Mouse (Mus musculus) midbrain, embryonic 16.5 days (tissue): Measurements from ENCODE around the gene Best2. TPM values are rescaled to one million over a fixed set of nuclear protein-coding genes. Genes with fewer than 3 reads are reported as not detected.

Experiments used
- ATAC-seq: fragments of 200-750 bp; cut with Nextera tagmentation; 2 replicates; pipeline ENCODE4 v1.8.0; 2017; ENCODE audit warnings: moderate TSS enrichment
- H3K27ac ChIP-seq: fragments of 300-500 bp; sonication (generic); 2 replicates; pipeline ENCODE4 v1.5.1; 2014; ENCODE audit warnings: mild to moderate bottlenecking, low read length, mixed read lengths
- H3K27me3 ChIP-seq: fragments of 300-500 bp; sonication (generic); 2 replicates; pipeline ENCODE4 v1.6.1; 2014; ENCODE audit warnings: low read depth, low read length, mixed read lengths; ENCODE audit not compliant: control insufficient read depth, insufficient read depth
- H3K36me3 ChIP-seq: fragments of 300-500 bp; sonication (generic); 2 replicates; pipeline ENCODE4 v1.6.1; 2014; ENCODE audit warnings: mild to moderate bottlenecking, low read length, moderate library complexity, mixed read lengths; ENCODE audit not compliant: control insufficient read depth, insufficient read depth
- H3K4me1 ChIP-seq: fragments of 300-500 bp; sonication (generic); 2 replicates; pipeline ENCODE4 v1.6.1; 2014; ENCODE audit warnings: mild to moderate bottlenecking, low read length, mixed read lengths; ENCODE audit not compliant: control insufficient read depth, insufficient read depth
- H3K4me2 ChIP-seq: fragments of 300-500 bp; sonication (generic); 2 replicates; pipeline ENCODE4 v1.6.1; 2014; ENCODE audit warnings: mild to moderate bottlenecking, low read length, mixed read lengths
- H3K4me3 ChIP-seq: fragments of 300-500 bp; sonication (generic); 2 replicates; pipeline ENCODE4 v1.5.1; 2014; ENCODE audit warnings: low read depth, mild to moderate bottlenecking, low read length, moderate library complexity, mixed read lengths
- H3K9ac ChIP-seq: fragments of 300-500 bp; sonication (generic); 2 replicates; pipeline ENCODE4 v1.6.1; 2014; ENCODE audit warnings: low read depth, low read length, mixed read lengths
- H3K9me3 ChIP-seq: fragments of 300-500 bp; sonication (generic); replicated peaks from 2 replicates; pipeline ENCODE4 v1.6.1; 2014; ENCODE audit warnings: mild to moderate bottlenecking, low read length, mixed read lengths; ENCODE audit not compliant: control insufficient read depth, poor library complexity, severe bottlenecking
- WGBS: fragments of 180-500 bp; shearing (Covaris S2); extraction: QIAGEN DNeasy Blood & Tissue Kit; methylation state at CpG from one replicate; pipeline ENCODE4 v1.1.7; 2014; 5-methylcytosine and 5-hydroxymethylcytosine counted together
- polyA plus RNA-seq: library from polyadenylated mRNA; unstranded; fragments of >200 nt; fragmentation: Nextera tagmentation; extraction: Ambion mirVana; gene quantifications from 2 replicates; pipeline ENCODE4 v1.2.1, GENCODE M21; 2015

The Best2 gene
- not detected in 2 replicates for polyA plus RNA-seq

DNA sequence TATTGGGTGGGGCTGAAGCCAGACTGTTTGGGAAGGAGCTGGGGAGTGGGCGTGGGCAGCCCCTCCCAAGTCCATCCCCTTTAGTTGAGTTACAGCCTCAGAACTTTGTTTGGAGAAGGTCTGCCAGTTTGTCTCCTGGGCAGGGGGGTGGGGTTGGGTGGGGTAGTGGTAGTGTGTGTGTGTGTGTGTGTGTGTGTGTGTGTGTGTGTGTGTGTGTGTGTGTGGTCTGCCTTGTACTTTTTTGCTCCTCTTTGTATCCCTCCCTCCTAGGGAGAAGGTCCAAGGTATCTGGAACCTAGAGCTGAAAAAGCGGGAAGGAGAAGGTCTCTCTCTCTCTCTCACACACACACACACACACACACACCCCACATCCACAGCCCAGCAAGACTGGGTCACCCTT lies at the start of gene Best2:
TSS of gene Best2 (minus strand) at position 101 of the 400 bp plus-strand sequence.
- Histone ChIP-seq H3K4me1 (no peaks in the 10 kb centered on the region), H3K4me2 (peak within 1 kb of the TSS; percentile 83), H3K36me3 (peaks cover 9% of the 10 kb centered on the region), H3K4me3 (peak within 1 kb of the TSS; percentile 40), H3K27ac (no peak within 1 kb of the TSS), H3K9ac (peak within 1 kb of the TSS; percentile 66), H3K9me3 (no peaks in the 10 kb centered on the region), H3K27me3 (peaks cover 23% of the 10 kb centered on the region)
- WGBS = 61% methylated on average over 2 of the region's 2 CpGs
- ATAC-seq = no peak

DNA sequence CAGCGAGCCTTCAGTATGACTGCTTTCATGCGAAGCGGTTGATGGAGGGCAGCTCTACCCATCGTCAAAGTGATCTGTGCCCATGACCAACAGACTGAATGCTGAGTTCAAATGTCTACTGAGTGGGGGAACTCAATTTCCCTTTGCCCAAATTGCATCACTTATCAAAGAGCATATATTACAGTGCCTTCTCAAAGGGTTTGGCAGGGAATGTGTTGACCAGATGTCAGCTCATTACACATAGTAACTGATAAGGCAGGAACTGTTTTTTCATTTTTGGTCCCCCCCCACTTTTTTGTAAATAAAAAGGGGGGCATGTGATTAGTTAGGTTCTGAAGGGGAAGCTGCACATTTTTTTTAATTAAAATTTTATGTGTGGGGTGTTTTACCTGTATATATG lies 48.3 kb upstream of the Best2 start:
- Histone ChIP-seq H3K27me3 (no peaks in the 10 kb centered on the region), H3K9ac (no peak overlapping the region), H3K4me1 (peaks cover 17% of the 10 kb centered on the region), H3K9me3 (no peaks in the 10 kb centered on the region), H3K4me2 (no peak overlapping the region), H3K27ac (no peak overlapping the region), H3K4me3 (no peak overlapping the region), H3K36me3 (peaks cover 15% of the 10 kb centered on the region)
- no peak for ATAC-seq
- WGBS = 94% methylated on average over 4 of the region's 4 CpGs

DNA sequence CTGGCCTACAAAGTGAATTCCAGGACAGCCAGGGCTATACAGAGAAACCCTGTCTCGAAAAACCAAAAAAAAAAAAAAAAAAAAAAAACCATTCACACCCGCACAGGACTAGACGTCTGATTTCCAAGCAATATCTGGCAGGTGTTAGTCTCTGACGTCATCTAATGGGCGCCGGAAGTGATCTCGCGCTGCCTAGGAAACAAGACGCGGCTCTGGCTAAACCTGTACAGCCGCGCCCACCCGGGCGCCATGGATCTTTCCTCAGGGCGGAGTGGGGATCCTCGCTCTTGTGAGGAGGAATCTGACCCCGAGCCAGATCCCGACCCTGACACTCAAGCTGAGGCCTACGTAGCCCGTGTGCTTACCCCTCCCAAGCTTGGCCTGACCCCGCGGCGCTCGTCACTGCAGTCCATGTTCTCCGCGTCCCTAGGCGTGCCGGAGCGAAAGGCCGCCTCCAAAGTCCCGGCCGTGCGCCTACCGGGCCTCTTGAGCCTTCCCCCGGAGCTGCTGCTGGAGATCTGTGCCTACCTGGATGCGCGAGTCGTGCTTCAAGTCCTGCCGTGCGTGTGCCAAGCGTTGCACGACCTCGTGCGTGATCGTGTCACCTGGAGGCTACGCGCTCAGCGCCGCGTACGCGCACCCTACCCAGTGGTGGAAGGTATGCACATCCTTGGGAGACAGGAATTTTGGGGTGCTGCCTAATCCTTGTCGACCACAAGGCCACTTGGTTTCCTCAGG lies 45.7 kb upstream of the Best2 start, which contains the start of gene Fbxw9:
TSS of gene Fbxw9 (plus strand) at position 177 of the 738 bp plus-strand sequence.
- Histone ChIP-seq H3K27ac (peak within 1 kb of the TSS; percentile 84), H3K4me1 (peaks cover 17% of the 10 kb centered on the region), H3K9me3 (no peaks in the 10 kb centered on the region), H3K36me3 (peaks cover 12% of the 10 kb centered on the region), H3K4me3 (peak within 1 kb of the TSS; percentile 96), H3K9ac (peak within 1 kb of the TSS; percentile 88), H3K4me2 (peak within 1 kb of the TSS; percentile 63), H3K27me3 (no peaks in the 10 kb centered on the region)
- under 1% methylated on average over 52 of the region's 53 CpGs for WGBS
- ATAC-seq = peak; percentile 95

DNA sequence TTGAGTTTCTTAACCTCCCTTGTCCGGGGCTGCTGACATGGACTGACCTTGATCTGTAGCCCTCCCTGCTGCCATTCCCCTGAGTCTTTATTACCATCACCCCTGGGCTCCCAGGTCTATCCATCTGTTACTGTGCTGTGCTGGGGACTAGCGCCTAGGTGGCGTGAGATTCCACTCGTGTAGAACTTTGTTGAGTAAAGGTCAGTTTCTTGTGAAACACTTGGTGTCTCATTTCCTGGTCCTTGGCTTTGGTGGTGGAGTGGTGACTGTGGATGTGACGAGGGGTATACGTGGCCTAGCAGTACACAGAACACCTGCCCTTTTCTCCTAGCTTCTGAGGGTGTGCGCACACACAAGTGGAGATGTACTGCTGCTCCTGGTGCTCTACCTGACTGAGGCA lies 43.0 kb upstream of the Best2 start:
- Histone ChIP-seq H3K9ac (no peak overlapping the region), H3K4me2 (no peak overlapping the region), H3K27me3 (no peaks in the 10 kb centered on the region), H3K36me3 (peaks cover 16% of the 10 kb centered on the region), H3K9me3 (no peaks in the 10 kb centered on the region), H3K27ac (no peak overlapping the region), H3K4me3 (no peak overlapping the region), H3K4me1 (peaks cover 17% of the 10 kb centered on the region)
- WGBS = 83% methylated on average over 7 of the region's 7 CpGs
- no peak for ATAC-seq

DNA sequence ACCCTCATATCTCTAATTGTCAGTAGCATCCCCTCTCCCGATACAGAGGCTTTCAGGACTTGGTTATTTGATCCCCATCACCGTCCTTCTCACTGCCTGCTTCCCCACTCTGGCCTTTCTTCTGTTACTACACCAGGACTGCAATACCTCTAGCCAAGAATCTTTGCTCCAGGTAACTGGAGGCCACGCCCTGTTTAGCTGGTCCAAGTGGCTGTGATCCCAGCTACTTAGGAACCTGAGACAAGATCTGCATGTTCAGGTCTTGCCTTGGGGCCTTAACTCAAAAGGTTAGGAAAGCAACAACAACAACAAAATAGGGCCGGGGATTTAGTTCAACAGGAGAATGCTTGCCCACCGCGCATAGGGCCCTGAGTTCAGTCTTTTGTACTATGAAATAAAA lies 29.3 kb upstream of the Best2 start:
- Histone ChIP-seq H3K4me2 (no peak overlapping the region), H3K4me1 (peaks cover 7% of the 10 kb centered on the region), H3K36me3 (peaks cover 21% of the 10 kb centered on the region), H3K4me3 (no peak overlapping the region), H3K9me3 (no peaks in the 10 kb centered on the region), H3K9ac (no peak overlapping the region), H3K27ac (no peak overlapping the region), H3K27me3 (no peaks in the 10 kb centered on the region)
- no peak for ATAC-seq
- 95% methylated on average over 6 of the region's 6 CpGs for WGBS

DNA sequence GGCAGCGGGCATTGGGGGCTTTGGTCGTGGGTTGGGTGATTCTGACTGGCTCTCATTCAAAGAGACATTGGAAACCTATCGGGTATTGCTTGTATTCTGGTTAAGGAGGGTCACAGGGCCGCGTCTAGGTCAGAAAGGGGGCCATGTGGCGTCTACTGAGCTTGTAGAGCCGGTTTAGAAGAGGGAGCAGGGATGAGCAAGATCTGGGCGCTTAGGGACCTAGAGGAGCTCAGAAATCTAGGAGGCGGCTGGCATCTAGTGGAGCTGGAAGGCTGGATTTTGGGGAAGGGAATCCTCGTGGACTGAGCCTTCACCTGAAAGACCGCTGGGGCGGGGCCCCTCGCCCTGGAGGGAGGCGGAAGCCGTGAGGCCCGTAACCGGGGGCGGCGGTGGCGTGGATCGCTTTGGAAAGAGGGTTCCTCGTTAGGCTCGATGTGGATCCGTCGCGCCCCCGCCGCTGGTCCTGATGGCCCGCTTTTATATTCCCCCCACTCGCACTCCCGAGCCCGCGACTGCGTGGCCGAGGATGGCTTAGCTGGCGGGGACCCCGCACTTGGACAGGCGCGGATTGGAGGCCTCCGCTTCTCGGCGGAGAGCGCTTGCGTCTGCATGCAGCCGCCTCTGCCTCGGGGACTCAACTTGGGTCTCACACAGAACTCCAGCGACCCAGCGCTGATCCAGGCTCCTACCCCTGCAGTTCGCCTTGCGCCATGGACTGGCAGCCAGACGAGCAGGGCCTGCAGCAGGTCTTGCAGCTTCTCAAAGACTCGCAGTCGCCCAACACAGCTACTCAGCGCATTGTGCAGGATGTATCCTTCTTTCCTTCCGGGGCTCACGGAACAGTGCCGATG lies 23.6 kb upstream of the Best2 start:
- under 1% methylated on average over 57 of the region's 57 CpGs for WGBS
- Histone ChIP-seq H3K9ac (peak overlapping the region; percentile 81), H3K36me3 (peaks cover 3% of the 10 kb centered on the region), H3K4me1 (peaks cover 33% of the 10 kb centered on the region), H3K27ac (peak overlapping the region; percentile 97), H3K4me3 (peak overlapping the region; percentile 55), H3K9me3 (no peaks in the 10 kb centered on the region), H3K27me3 (no peaks in the 10 kb centered on the region), H3K4me2 (peak overlapping the region; percentile 98)
- peak; percentile 12; the same call in 1 of the 2 replicates for ATAC-seq

DNA sequence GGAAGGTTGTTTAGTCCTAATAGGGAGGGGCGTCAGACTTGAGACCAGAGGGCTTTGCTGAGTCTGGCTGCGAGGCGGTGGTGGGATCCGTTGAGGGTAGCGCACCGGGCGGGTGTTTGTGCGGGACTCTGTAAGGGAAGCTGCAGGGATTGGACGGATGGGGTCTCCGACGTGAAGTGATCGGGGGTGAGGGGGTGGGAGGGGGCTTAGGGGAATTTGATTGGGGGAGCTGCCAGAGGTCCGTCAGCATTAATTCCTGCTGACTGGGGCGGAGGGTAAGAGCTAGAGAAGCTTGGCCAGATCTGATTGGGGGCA lies 23.0 kb upstream of the Best2 start:
- peak overlapping the region; percentile 55 for H3K4me3 ChIP-seq
- H3K36me3 ChIP-seq = peaks cover 7% of the 10 kb centered on the region
- no peaks in the 10 kb centered on the region for H3K9me3 ChIP-seq
- WGBS = 0% methylated on average over 14 of the region's 14 CpGs
- H3K27me3 ChIP-seq = no peaks in the 10 kb centered on the region
- peak; percentile 69 for ATAC-seq
- peak overlapping the region; percentile 81 for H3K9ac ChIP-seq
- H3K4me1 ChIP-seq = peaks cover 33% of the 10 kb centered on the region
- H3K4me2 ChIP-seq = peak overlapping the region; percentile 98
- H3K27ac ChIP-seq = peak overlapping the region; percentile 97

DNA sequence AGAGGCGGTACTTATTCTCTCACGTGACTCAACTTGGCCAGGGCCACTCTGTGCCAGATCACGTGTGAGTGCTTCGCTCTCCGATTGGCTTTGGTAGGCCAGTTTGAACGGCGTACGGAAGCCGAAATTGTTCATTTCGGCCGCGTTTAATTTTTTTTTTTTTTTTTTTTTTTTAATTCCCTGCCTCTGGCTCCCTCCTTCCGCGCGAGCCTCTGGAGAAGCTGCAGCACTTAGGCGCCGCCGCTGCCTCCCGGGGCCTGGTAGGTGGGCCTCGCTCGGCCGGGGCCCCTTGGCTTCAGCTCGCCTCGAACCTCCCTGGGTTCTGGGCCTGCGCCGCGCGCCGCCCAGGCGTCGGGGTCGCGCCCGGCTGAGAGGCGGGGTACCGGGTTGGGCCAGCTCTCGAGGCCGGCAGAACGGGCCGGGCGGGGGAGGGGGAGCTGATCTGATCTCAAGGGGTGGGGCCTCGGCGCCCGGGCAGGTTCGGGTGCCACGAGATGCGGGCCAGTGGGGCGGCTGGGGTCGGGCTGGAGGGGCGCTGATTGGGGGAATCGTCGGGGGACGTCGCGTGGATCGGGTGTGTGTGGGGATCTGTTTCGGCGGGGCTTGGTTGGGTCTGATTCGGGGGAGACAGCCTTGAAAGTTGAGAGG lies 22.5 kb upstream of the Best2 start, which contains the start of gene Tnpo2:
TSS of gene Tnpo2 (plus strand) at position 198 of the 648 bp plus-strand sequence.
- Histone ChIP-seq H3K27ac (peak within 1 kb of the TSS; percentile 97), H3K4me3 (peak within 1 kb of the TSS; percentile 55), H3K4me2 (peak within 1 kb of the TSS; percentile 98), H3K36me3 (peaks cover 8% of the 10 kb centered on the region), H3K9ac (peak within 1 kb of the TSS; percentile 81), H3K27me3 (no peaks in the 10 kb centered on the region), H3K9me3 (no peaks in the 10 kb centered on the region), H3K4me1 (peaks cover 33% of the 10 kb centered on the region)
- under 1% methylated on average over 58 of the region's 59 CpGs for WGBS
- ATAC-seq = peak; percentile 88
